Mouse (Mus musculus) liver, adult 2 months (tissue): ENCODE measurements around the gene Ank.

Experiments used
- CTCF ChIP-seq: fragments of 200-500 bp; IDR thresholded peaks from 2 replicates; pipeline ENCODE4 v1.5.1; 2011; ENCODE audit warnings: low read depth, low read length, control low read depth
- POLR2A ChIP-seq: fragments of 200-500 bp; IDR thresholded peaks from 2 replicates; pipeline ENCODE4 v1.6.1; 2011; ENCODE audit warnings: low read length, control low read depth; ENCODE audit not compliant: insufficient read depth; ENCODE audit errors: extremely low read depth

DNA sequence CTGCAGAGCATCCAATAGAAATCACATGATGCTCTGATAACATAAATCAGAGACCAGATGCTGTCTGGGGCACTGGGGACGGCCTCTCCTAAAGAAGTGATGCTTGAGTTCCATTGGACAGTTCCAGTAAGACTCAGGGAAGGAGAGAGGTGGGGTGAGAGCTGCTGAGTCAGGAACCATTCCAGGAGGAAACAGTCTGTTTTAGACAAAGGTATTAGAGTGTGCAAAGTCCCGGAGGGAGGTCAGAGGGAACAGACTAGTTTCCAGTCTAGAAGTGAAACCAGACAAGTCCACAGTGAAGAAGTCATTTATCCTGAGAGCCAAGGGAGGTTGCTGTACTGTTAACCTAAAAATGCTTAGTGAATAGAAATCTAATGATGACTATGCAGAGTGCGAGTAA, 38.9 kb upstream of the Ank start:
- TF ChIP-seq CTCF (no peak), POLR2A (no peak)
